Mouse (Mus musculus) spleen, embryonic (tissue): ENCODE measurements around the gene Scd2.

Source experiments
- CTCF ChIA-PET: fragments of 350-600 bp; sonication (Branson Sonifier 250); formaldehyde crosslinking; loops from one replicate; lab custom pipeline; 2022; lab: Charles Lee

The Scd2 gene

GRCm38 (mm10) chr19:44295251-44295650 is 1.8 kb downstream of the Scd2 start:
- CTCF ChIA-PET, result interaction anchor here (0.8 to 1.5 kb wide), 2 partner anchors 40 to 50 kb away, joined by 3 to 4 read pairs; no protein-coding TSS in a partner anchor

GRCm38 (mm10) chr19:44295741-44296140 is 2.3 kb downstream of the Scd2 start:
- CTCF ChIA-PET, result interaction anchor here (0.6 to 1.6 kb wide), 3 partner anchors 16 to 52 kb away, joined by 3 to 4 read pairs (median 4); no protein-coding TSS in a partner anchor

- CTCF ChIA-PET, result interaction anchor here (0.6 to 1.6 kb wide), 6 partner anchors 17 to 89 kb away, joined by 3 to 8 read pairs (median 4); no protein-coding TSS in a partner anchor
Observed at GRCm38 (mm10) chr19:44296186-44296585, 2.7 kb downstream of the Scd2 start.

GRCm38 (mm10) chr19:44297068-44297760 is 3.7 kb downstream of the Scd2 start:
- CTCF ChIA-PET, result interaction anchor here (0.6 to 1.6 kb wide), 3 partner anchors 38 to 90 kb away, joined by 4 to 8 read pairs (median 7); no protein-coding TSS in a partner anchor

- CTCF ChIA-PET, result no interaction called here
Observed at GRCm38 (mm10) chr19:44297862-44298261, 4.4 kb downstream of the Scd2 start.

GRCm38 (mm10) chr19:44299078-44299477 is 5.6 kb downstream of the Scd2 start:
- CTCF ChIA-PET, result no interaction called here

- CTCF ChIA-PET, result no interaction called here
Observed at GRCm38 (mm10) chr19:44299902-44300301, 6.4 kb downstream of the Scd2 start.

GRCm38 (mm10) chr19:44300520-44300919 is 7.0 kb downstream of the Scd2 start:
- CTCF ChIA-PET, result no interaction called here

GRCm38 (mm10) chr19:44301176-44301575 is 7.7 kb downstream of the Scd2 start:
- CTCF ChIA-PET, result no interaction called here

- CTCF ChIA-PET, result interaction anchor here (0.7 kb wide), 1 partner anchor 56 kb away, joined by 4 read pairs; no protein-coding TSS in a partner anchor
Observed at GRCm38 (mm10) chr19:44301671-44302305, 8.3 kb downstream of the Scd2 start.

- CTCF ChIA-PET, result no interaction called here
Observed at GRCm38 (mm10) chr19:44302901-44303300, 9.4 kb downstream of the Scd2 start.

GRCm38 (mm10) chr19:44303502-44303901 is 10.0 kb downstream of the Scd2 start:
- CTCF ChIA-PET, result interaction anchor here (0.6 kb wide), 1 partner anchor 64 kb away, joined by 4 read pairs; no protein-coding TSS in a partner anchor

GRCm38 (mm10) chr19:44304419-44304818 is 10.9 kb downstream of the Scd2 start:
- CTCF ChIA-PET, result no interaction called here

- CTCF ChIA-PET, result no interaction called here
Observed at GRCm38 (mm10) chr19:44304851-44305510, 11.5 kb downstream of the Scd2 start.

- CTCF ChIA-PET, result no interaction called here
Observed at GRCm38 (mm10) chr19:44305701-44306100, 12.2 kb downstream of the Scd2 start.

GRCm38 (mm10) chr19:44306171-44306570 is 12.7 kb downstream of the Scd2 start:
- CTCF ChIA-PET, result no interaction called here

GRCm38 (mm10) chr19:44307101-44307914 is 13.8 kb downstream of the Scd2 start:
- CTCF ChIA-PET, result no interaction called here

GRCm38 (mm10) chr19:44307915-44308470 is 14.5 kb downstream of the Scd2 start:
- CTCF ChIA-PET, result no interaction called here

GRCm38 (mm10) chr19:44308611-44309246 is 15.3 kb downstream of the Scd2 start:
- CTCF ChIA-PET, result no interaction called here
